Mouse (Mus musculus): ENCODE measurements at regions not wholly inside any gene's neighbourhood (a gene's known extent, or its start where the extent isn't known, plus 50 kb on each side); places are given as distances from the start of the nearest gene placed in this dataset.

- DNase-seq (ENCODE audit: low read depth in 3 of 3, low spot score in 3 of 3) = no peak
- H3K9ac ChIP-seq (replicated peaks) = no peak overlapping the region
- H3K4me2 ChIP-seq (ENCODE audit: low read depth) = no peak overlapping the region
- H3K27me3 ChIP-seq (ENCODE audit: control insufficient read depth, insufficient read depth, low read length) = no peaks in the 10 kb centered on the region
- no peak overlapping the region for H3K4me3 ChIP-seq (ENCODE audit: insufficient read depth in 1 of 2, low read depth in 2 of 2, low read length in 2 of 2)
- 67% methylated on average over 1 of the region's 1 CpGs for WGBS (ENCODE audit: insufficient replicate concordance)
- no peaks in the 10 kb centered on the region for H3K9me3 ChIP-seq (ENCODE audit: control insufficient read depth, low read length)
- no peaks in the 10 kb centered on the region for H3K4me1 ChIP-seq (replicated peaks; ENCODE audit: control insufficient read depth in 2 of 2, insufficient read depth in 2 of 2, low read length in 1 of 2)
- no peaks in the 10 kb centered on the region for H3K36me3 ChIP-seq (replicated peaks; ENCODE audit: control insufficient read depth, insufficient read depth, low read depth)
- H3K27ac ChIP-seq = no peak overlapping the region
- TF ChIP-seq CTCF (IDR thresholded peaks at IDR 0.05; ENCODE audit: low read depth) = no peak
- TF ChIP-seq EP300 (IDR thresholded peaks at IDR 0.05; ENCODE audit: low read depth) = no peak
- no peak for ATAC-seq (ENCODE audit: insufficient read depth)
Observed at GRCm38 (mm10) chr3:21859436-21859835, 217.0 kb upstream of the Tbl1xr1 start.

DNA sequence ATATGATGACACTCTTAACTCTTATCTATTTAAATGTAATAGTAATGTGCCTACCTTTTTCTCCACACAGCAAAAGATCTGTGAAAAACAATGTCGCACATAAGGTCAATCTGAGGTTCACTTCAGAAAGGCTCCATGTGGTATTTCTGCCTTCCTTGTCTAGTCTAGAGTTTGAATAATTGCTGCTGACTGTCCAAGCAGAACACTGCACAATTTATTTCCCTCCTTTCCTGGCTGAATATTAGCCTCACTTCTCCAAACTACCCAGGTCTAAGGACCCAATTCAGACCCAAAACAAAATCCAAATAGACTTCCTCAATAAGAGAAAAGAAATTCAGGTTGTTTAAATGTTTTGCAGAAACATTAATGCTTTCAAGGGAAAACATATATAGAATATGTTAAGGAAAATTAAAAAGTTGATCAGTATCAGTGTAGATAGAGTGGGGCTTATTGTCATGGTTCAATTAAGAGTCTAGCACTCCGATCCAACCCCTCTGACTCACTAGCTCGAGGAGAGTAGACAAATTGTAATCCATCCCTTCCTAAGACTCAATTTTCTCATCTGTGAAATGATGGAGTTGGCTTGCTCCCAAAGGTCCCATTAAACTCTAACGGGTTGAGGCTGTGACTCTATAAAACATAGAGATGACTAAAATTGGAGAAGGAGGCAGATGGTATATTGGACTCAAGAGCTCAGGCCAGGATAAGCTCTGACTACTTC, 215.4 kb upstream of the Tbl1xr1 start:
- Histone ChIP-seq H3K27ac (no peak overlapping the region), H3K9me3 (ENCODE audit: control insufficient read depth, low read length) (no peaks in the 10 kb centered on the region), H3K4me1 (replicated peaks; ENCODE audit: control insufficient read depth in 2 of 2, insufficient read depth in 2 of 2, low read length in 1 of 2) (no peaks in the 10 kb centered on the region), H3K4me3 (ENCODE audit: insufficient read depth in 1 of 2, low read depth in 2 of 2, low read length in 2 of 2) (no peak overlapping the region), H3K4me2 (ENCODE audit: low read depth) (no peak overlapping the region), H3K36me3 (replicated peaks; ENCODE audit: control insufficient read depth, insufficient read depth, low read depth) (no peaks in the 10 kb centered on the region), H3K27me3 (ENCODE audit: control insufficient read depth, insufficient read depth, low read length) (no peaks in the 10 kb centered on the region), H3K9ac (replicated peaks) (no peak overlapping the region)
- no peak for TF ChIP-seq CTCF (IDR thresholded peaks at IDR 0.05; ENCODE audit: low read depth)
- no peak for TF ChIP-seq EP300 (IDR thresholded peaks at IDR 0.05; ENCODE audit: low read depth)
- 57% methylated on average over 4 of the region's 4 CpGs for WGBS (ENCODE audit: insufficient replicate concordance)
- DNase-seq (ENCODE audit: low read depth in 3 of 3, low spot score in 3 of 3) (no peak), ATAC-seq (ENCODE audit: insufficient read depth) (no peak)

- H3K36me3 ChIP-seq (replicated peaks; ENCODE audit: control insufficient read depth, insufficient read depth, low read depth) = no peaks in the 10 kb centered on the region
- WGBS (ENCODE audit: insufficient replicate concordance) = 64% methylated on average over 4 of the region's 4 CpGs
- no peak for ATAC-seq (ENCODE audit: insufficient read depth)
Observed at GRCm38 (mm10) chr3:21861636-21861970, 214.8 kb upstream of the Tbl1xr1 start.

GRCm38 (mm10) chr3:21864391-21864790, 212.1 kb upstream of the Tbl1xr1 start:
- H3K4me3 ChIP-seq (ENCODE audit: insufficient read depth in 1 of 2, low read depth in 2 of 2, low read length in 2 of 2) = no peak overlapping the region
- H3K4me2 ChIP-seq (ENCODE audit: low read depth) = no peak overlapping the region
- 0 out of 4 replicates have a peak, but pooled peaks cover 0 to 3% of the 10 kb centered on the region in 2 experiments for H3K4me1 ChIP-seq (replicated peaks; ENCODE audit: control insufficient read depth in 2 of 2, insufficient read depth in 2 of 2, low read length in 1 of 2)
- no peak overlapping the region for H3K9ac ChIP-seq (replicated peaks)
- H3K27me3 ChIP-seq (ENCODE audit: control insufficient read depth, insufficient read depth, low read length) = no peaks in the 10 kb centered on the region
- DNase-seq (ENCODE audit: low read depth in 3 of 3, low spot score in 3 of 3) (no peak), ATAC-seq (ENCODE audit: insufficient read depth) (no peak)
- TF ChIP-seq EP300 (IDR thresholded peaks at IDR 0.05; ENCODE audit: low read depth) = no peak
- 50% methylated on average over 5 of the region's 5 CpGs for WGBS (ENCODE audit: insufficient replicate concordance)
- no peaks in the 10 kb centered on the region for H3K9me3 ChIP-seq (ENCODE audit: control insufficient read depth, low read length)
- no peaks in the 10 kb centered on the region for H3K36me3 ChIP-seq (replicated peaks; ENCODE audit: control insufficient read depth, insufficient read depth, low read depth)
- no peak overlapping the region for H3K27ac ChIP-seq

More at GRCm38 (mm10) chr3:21861636-21861970, 214.8 kb upstream of the Tbl1xr1 start:
- no peaks in the 10 kb centered on the region for H3K9me3 ChIP-seq (ENCODE audit: control insufficient read depth, low read length)
- H3K4me1 ChIP-seq (replicated peaks; ENCODE audit: control insufficient read depth in 2 of 2, insufficient read depth in 2 of 2, low read length in 1 of 2) = no peaks in the 10 kb centered on the region
- no peaks in the 10 kb centered on the region for H3K27me3 ChIP-seq (ENCODE audit: control insufficient read depth, insufficient read depth, low read length)
- no peak overlapping the region for H3K9ac ChIP-seq (replicated peaks)
- no peak overlapping the region for H3K4me3 ChIP-seq (ENCODE audit: insufficient read depth in 1 of 2, low read depth in 2 of 2, low read length in 2 of 2)
- H3K27ac ChIP-seq = no peak overlapping the region
- no peak for TF ChIP-seq CTCF (IDR thresholded peaks at IDR 0.05; ENCODE audit: low read depth)
- TF ChIP-seq EP300 (IDR thresholded peaks at IDR 0.05; ENCODE audit: low read depth) = no peak
- no peak overlapping the region for H3K4me2 ChIP-seq (ENCODE audit: low read depth)
- no peak for DNase-seq (ENCODE audit: low read depth in 3 of 3, low spot score in 3 of 3)

- Histone ChIP-seq H3K9ac (replicated peaks) (no peak overlapping the region), H3K4me2 (ENCODE audit: low read depth) (no peak overlapping the region), H3K4me1 (replicated peaks; ENCODE audit: control insufficient read depth in 2 of 2, insufficient read depth in 2 of 2, low read length in 1 of 2) (0 out of 4 replicates have a peak, but pooled peaks cover 0 to 3% of the 10 kb centered on the region in 2 experiments), H3K4me3 (ENCODE audit: insufficient read depth in 1 of 2, low read depth in 2 of 2, low read length in 2 of 2) (no peak overlapping the region), H3K9me3 (ENCODE audit: control insufficient read depth, low read length) (no peaks in the 10 kb centered on the region), H3K27ac (no peak overlapping the region), H3K36me3 (replicated peaks; ENCODE audit: control insufficient read depth, insufficient read depth, low read depth) (no peaks in the 10 kb centered on the region), H3K27me3 (ENCODE audit: control insufficient read depth, insufficient read depth, low read length) (no peaks in the 10 kb centered on the region)
- ATAC-seq (ENCODE audit: insufficient read depth) (no peak), DNase-seq (ENCODE audit: low read depth in 3 of 3, low spot score in 3 of 3) (no peak)
- no peak for TF ChIP-seq CTCF (IDR thresholded peaks at IDR 0.05; ENCODE audit: low read depth)
- no peak for TF ChIP-seq EP300 (IDR thresholded peaks at IDR 0.05; ENCODE audit: low read depth)
- WGBS (ENCODE audit: insufficient replicate concordance) = 50% methylated on average over 1 of the region's 1 CpGs
Observed at GRCm38 (mm10) chr3:21865856-21866255, 210.6 kb upstream of the Tbl1xr1 start.

Data from liver, embryonic 14.5 days (tissue).